Mouse (Mus musculus) kidney, adult 11 months (tissue): Measurements from ENCODE around the gene Chchd6.
A peak's percentile ranks its signal among the peaks of the same experiment; 100 is the strongest.

Source experiments
- DNase-seq: peaks from one replicate; pipeline ENCODE4 v3.0.0; 2022

Gene Chchd6

DNA sequence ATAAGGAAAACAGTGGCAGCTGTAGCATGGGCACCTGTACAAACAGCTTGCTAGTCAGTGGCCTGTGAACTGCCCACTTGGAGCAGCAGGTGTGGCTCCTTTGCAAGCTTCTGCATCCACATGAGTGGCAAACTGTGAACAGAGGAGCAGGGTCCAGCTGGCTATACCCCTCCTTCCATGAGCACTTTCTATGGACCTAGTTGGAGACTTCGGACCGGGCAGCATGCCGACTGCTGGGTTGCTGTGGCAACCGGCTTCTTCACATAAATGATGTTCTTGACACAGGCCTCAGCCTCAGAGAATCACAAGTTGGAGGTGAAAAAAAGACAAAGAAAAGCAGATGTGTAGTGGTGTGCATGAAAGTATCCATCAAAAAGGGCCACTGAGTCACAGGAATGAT lies 154.8 kb downstream of the Chchd6 start:
- DNase-seq = no peak

DNA sequence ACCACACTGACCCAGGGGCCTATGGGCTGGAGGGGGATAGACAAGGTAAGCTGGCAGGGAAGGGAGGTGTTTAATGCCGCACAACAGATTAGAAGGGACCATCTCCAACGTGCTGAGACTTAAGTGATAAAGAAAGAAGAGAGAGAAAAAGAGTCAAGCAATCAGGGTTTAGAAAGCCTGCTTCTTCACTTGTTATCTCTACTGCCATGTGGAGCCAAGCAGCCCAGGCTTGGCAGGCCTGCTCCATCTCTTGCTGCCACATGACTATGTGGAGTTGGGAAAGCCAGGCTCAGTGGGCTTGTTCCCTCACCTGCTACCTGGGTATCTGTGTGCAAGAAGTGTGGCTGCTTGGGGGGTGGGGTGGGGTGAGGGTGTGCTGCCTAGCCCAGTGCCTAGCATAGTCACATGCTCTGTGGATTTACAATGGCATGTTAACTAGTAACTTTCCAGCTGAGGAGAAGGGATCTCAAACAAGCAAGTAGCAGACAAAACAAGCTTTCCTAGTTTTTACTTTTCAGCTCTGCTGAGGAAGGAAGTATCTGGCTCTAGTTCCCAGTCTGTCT lies 163.5 kb downstream of the Chchd6 start:
- no peak for DNase-seq

DNA sequence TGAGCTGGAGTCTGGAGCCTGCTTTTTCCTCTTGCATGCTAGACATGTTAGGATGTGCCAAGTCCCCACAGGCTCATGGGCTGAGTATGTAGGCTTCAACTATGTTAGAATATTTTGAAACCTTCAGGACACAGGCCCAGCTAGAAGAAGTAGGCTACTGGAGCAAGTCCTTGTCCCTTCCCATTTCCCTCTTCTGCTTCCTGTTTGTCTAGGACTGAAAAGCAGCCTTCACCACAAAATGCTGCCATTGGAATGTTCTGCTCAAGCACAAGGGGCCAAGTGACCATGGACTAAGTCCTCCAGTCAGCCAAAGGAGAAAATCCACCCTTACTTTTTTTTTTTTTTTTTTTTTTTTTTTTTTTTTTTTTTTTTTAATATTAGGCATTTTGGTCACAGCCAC lies 164.7 kb downstream of the Chchd6 start:
- DNase-seq = no peak

DNA sequence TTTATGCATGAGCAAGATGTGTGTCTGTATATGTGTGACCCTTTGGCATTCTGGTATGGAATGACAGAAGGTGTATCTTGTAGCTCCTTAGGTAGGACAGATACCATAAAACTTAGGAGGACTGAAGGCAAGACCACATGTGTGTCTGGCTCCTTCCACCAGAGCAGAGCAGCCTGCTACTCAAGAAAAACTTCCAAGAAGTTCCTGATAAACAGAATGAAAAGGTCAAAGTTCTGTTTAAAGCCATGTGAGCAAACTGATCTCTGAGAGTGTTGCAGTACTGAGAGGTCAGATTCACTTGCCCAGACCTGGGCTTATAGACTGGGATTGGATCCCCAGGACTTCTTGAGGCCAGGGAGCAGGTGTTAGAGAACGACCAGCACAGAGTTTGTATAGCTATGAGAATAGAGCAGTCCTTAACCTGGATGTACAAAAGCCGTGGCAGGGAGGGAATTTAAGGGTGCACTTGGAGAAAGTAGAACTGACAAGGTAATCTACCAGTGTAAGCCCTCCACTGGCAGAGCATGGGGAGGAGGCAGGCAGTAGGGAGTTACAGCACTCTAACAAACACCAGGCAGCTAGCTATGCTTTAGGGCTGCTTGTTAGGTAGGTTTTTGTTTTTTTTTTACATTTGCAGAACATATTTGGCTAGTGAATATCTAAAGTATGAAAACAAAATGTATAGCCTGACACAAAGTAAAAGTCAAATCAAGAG lies 166.6 kb downstream of the Chchd6 start:
- DNase-seq = no peak

DNA sequence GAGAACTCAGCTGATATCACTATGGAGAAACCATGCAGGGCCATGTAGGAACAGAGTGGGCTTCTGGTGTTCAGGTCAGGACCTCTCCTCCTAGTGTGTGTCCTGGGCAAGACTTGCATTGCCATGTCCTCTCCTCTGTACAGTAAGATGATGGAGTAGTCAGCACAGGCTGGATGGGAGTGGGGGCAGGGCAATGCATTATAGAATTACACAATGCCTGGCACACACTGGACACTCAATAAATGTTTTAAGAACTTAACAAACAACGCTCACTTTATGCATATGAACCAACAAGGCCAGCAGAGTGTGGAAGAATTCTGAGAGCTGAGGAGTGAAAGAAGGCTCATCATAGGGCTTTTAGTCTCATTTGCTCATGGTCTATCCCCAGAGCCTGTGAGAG lies 171.0 kb downstream of the Chchd6 start:
- DNase-seq = no peak

DNA sequence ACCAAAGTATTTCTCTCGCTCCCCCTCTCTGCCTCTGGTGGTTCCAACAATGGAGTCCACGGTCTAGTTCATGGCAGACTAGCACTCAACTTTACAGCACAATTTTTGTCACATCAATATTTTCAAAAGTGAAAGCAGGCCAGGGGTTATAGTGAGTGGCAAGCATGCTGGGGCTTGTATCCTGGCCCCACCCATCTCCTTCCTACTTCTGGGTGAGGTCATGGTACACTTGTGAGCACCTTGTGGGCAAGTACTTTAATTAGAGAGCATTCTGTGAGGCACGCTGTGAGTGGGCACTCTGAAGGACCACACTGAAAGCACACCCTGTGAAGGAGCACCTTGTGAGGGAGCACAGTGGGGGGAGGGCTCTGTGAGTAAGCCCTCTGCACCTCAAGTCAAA lies 172.8 kb downstream of the Chchd6 start:
- DNase-seq = no peak

DNA sequence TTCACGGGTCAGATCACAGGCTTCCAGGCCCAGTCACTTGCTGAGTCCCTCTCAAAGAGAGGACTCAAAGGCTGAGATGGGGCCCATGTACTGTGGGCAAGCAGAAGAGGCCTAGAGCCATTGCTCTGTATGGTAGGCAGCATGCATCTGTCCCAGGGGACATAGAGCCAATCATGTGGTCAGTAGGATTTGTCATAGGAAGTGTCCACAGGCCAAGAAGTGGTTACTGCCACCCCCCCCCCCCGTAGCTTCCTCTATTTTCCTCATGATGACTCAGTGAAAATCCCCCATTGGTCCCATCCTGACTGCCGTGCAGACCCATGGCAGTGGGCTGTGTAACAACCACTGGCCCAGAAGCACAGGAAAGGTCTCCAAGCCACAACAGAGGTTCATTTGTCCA lies 173.5 kb downstream of the Chchd6 start:
- DNase-seq = no peak

DNA sequence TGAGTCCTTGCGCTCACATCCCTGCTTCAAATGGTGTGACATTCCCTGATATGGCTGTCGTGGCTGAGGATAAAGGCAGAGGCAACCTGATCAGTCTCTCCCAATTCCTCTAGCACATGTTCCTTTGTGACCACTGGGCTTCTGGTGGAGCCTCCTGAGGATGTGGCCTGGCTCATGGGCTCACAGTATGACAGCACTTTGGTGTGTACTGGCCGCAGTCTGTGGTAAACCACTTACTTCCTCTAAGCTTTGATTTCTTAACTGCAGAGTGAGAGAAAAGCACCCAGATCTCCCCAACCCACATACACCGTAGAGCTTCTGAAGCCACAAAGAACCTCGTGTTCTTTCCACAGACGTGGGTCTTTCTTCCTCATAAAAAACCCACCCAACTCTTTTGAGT lies 173.9 kb downstream of the Chchd6 start:
- DNase-seq = no peak

DNA sequence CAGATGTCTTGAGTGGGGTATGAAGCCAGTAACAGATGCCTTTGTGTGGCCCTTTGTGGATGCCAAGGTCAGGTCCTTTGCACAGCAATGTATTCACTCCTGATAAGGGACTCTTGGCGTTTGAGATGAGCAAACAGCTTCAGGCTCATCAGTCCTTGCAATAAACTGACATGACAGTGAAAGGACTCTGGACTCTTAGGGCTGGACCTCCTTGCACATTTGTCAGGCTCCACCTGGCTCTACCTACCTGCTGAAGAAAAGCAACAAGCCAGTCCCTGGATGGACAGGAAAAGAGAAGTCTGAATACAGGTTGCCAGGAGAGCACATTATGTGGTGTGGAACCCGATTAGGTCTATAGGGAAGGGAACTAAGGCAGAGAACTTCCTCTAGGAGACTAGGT lies 174.7 kb downstream of the Chchd6 start:
- no peak for DNase-seq

DNA sequence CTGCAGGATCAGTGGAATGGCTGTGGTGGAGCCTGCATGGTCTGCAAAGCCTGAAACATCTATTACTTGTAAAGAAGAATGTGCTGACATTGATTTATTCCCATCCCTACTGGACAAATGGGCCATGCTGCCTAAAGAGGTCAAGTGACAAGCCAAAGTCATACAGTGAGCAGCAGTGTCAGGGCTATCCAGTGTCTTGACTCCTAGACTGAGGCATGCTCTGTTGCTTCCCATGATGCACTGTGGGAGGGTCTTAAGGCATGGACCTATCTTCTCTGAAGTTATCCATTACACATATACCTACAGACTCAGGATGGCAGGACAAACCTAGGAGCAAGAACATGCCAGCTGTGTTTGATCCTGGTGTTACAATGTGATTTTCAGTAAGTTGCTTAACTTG lies 175.3 kb downstream of the Chchd6 start:
- no peak for DNase-seq

DNA sequence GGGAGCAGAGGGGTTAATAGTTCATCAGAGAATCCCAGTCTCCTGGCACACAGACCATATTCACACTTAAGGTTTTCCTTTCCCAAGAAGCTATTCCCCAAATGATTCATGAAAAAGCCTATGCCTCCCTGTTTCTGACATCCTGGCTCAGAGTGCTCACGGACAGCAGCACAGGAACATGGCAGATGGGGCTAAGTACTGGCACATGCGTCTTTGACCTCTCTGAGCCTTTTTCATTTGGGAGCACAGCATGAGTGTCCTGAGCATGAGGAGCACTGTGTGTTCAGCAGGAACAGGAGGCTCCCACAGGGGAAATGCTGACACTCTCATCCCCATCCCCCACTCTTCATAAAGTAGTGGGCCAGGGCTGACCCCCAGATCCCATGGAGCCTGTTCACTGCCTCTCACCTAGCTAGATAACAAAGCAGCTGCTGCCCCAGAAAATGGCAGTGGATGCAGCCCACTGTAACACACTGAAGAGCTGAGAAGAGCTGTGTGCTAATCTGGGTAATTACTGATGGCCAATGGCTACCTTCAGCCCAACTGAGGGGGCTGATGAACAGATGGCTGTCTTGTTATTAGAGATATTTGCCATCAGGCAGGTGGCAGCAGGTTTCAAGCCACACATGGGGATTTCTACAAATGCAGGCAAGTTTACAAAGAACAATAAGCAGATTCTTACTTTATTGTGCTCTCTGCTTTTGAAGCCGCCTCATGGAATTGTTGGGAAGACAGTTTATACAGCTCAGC lies 176.2 kb downstream of the Chchd6 start:
- no peak for DNase-seq

DNA sequence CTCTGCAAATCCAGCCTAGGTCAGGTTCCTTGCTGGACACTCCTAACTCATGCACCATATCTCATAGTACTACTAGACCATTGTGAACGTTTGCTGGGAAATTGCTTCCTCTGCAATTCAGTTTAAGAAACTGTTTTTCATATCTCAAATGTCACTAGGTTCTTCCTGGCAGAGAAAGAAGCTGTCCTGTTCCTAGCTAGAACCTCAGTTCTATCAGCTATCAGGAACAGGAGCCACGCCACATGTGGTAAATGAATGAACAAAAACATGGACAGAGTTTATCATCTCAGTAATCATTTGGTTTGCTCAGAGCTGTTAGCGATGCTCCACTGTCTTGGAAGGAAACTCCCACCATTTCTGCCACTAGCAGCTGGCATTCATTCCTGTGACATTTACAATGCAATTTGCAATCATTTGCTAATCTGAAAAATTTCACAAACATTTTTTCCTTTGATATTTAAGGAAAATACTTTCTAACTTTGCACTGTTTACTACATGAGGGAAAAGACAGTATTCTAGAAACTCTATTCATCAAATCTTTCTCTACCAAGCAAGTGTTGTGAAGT lies 179.3 kb downstream of the Chchd6 start:
- no peak for DNase-seq

DNA sequence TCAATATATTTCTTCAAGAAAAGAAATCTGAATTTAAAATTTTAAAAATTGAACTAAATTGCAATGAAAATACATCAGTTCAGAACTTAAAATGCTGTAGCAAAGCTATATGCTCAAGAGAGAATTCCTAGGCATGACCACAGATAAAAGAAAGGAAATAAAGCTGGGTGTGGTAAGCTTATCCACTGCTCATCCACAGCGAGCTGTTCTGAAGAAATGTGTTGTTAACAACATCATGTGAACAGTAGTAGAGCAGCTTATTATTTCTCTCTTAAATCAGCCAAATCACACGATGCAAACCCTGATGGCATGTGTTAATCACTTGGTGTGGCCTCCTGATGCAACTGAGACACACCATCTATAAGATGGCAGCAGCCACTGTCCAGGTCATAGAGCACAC lies 180.4 kb downstream of the Chchd6 start:
- DNase-seq = no peak

DNA sequence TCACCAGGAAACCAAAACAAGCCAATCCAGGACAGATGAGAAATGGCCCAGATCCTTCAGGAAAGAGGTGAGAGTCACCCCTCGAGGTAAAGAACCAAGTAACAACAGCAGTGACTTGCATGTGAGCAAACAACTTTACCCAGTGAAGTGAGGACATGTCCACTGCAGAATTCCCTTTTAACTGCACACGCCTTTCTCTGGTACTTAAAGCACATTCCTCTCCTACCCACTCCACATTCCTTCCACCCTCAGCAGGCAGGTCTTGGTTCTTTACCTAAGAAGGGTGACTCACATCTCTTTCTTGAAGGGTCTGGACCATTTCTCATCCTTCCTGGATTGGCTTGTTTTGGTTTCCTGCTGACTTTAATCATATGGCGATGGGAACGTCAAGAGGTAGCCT lies 181.3 kb downstream of the Chchd6 start:
- DNase-seq = no peak

DNA sequence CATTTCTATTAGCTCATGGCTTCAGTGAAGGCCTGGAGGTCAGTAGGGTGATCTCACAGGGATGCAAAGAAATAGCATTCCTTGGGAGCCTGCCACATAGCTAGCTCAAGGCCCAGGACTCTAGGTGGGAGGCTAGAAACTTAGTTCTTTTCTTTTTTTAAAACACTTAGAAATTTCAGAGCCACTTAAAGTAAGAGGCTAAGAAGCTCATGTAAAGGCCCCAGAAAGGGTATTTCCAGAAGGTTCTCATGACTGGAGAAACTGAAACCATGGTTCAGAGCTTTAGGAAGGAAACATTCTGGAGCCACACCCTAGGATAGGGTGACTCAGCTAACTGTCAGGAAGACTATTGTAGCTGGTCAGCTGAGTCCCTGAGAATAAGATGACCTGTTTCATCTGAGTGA lies 182.0 kb downstream of the Chchd6 start:
- DNase-seq = no peak

DNA sequence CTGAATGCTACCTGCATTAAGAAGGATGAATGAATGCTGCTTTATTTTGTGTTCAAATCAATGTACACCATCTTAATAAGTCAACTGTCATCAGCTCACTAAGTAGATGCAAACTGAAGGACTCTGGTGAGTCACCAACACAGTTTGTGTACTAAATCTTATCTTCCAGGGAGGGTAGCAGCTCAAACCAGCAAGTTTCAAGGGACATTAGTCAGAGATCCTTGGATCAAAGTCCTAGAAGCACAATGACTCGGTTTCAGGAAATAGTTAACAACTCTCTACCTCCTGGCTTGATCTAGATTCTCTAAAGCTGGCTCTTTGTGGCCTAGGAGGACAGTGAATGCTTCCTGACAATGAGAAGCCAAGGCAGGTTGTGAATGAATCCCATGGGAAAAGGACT lies 182.9 kb downstream of the Chchd6 start:
- DNase-seq = no peak

DNA sequence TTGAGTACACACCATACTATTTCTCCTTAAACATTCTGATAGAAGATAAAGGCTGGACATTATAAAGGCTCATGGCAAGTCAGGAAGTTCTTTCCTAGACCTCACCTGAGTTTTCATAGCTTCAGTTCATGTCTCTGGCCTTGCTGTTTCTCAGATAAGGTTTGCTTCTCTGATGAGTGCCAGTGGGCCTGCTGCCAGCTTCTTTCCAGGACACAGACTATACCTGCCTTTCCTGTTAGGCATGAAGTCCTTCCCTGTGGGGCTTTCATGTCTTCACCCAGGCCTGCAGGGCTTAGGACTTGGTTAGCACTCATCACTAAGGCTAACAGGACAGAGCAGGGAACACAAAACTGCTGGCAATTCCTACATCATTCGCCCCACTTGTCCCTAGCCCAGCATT lies 186.4 kb downstream of the Chchd6 start:
- DNase-seq = no peak

DNA sequence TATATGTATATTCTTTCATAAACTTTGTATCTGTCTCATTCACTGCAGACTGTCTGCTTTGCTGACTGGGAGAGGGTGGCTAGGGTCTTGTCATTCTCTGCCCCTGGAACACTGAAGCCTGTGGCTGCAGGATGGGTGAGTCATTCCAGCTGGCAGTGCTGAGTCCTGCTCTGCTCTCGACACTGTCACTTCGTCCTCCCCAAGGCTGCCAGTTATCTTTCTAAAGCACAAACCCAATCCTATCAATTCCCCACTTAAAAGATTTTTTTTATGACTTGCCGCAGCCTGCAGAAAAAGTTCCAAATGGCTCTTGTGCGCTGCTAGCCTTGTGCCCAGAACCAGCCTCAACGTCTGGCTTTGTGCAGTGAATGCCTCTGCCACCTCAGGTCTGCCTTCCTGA lies 187.2 kb downstream of the Chchd6 start:
- DNase-seq = no peak

DNA sequence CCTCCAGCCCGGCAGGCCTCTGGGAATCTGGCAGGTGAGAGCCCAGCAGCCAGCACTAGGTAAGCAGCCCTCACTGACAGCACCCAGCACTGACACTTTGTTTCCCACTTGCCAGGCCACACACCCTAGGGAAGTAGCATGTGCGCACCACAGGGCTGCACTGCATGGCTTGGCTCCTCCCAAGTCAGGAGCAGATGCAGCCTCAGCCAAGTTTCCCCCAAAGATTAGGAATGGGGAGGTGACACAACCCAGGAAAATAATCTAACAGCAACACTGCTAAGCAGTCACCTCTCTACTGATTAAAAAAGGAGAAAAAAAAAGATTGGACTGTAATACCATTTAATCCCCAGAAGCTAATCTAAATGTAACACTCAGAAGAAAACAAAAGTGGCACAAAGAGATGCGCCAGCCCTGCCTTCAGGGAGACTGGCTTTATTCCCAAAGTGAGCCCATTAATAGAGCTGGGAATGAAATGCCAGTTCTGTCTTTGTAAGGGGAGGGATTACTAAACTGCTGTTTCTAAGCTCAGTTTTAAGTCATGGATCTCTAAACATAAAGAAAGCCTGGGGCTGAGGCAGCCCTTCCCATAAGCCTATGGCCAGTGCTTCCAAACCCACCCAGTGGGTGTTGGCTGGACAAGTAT lies 188.1 kb downstream of the Chchd6 start:
- DNase-seq = no peak

DNA sequence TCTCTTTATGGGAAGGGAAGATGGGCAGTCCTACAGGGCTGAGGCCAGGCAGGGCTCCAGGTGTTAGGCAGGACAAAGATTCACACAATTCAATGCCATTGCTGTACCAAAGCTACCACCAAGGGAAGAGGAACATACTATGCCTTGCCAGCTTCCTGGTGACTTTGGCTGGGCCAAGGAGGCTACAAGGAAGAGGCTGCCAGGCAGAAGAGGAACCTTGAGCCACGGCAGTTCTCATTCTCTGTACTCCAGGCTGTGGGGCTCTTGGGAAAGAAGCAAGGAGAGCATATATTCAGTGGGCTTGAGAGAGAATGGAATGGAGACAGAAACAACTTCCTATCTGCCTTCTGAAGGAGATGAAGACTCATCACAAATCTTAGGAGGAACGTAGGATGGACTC lies 190.5 kb downstream of the Chchd6 start:
- no peak for DNase-seq

DNA sequence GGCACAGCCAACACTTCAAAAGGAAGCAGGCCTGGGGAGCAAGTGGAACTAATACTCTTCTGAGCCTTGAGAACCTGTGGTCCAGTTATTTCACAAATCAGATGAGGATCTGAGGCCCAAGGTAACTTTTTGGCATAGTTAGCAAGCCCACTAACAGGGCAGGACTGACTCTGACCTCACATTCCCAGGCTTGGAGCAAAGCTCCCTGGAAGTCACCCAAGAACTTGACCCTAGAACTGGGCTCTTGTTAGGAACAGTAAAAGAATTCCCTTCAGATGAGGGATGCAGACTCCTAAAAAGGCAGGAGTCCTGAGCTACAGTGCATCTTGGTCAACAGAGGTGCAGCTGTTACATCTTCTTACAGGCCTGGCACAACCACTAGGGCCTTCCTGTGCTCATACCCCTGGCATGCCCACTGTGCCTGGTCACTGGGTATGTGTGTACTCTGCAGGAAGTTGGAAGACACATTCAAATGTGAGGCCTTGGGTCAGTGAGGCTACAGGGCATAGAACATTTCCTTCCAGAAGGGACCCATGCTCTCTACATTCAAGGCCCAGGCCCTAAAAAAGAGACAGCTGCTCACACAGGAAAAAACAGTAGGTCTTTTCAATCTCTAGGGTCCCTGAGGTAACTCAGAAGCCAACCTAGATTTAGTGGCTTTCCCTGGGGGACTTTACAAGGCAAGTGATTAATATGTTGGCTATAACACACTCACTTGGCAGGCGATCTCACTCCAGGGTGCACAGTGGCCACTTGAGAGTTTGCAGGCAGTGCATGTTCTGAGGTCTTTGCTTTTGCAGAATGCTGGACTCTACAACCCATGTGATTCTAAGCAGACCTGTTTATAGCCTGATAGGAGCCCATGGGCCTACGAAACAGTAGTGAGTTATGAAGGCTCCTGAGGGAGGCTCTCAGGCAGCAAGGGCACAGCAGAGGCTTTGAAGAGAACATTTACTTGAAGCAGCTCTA lies 191.9 kb downstream of the Chchd6 start:
- peak; percentile 32 for DNase-seq

DNA sequence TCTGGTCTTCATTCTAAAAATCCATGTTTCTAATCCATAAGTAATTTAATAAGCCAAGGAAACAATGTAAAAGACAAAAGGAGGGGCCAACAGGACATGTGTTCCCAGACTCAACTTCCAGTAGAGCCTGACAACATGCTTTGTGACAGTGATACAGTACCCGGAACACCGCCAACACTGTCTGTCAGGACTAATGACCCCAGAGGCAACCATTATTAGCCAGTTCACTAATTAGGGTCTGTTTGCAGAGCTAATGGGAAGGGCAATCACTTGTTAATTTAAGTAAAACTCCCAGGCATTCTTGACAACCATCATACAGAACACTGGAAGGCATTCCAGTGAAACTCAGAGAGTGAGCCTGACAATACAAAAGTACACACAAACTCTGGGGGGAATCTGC lies 193.0 kb downstream of the Chchd6 start:
- DNase-seq = no peak
